Mouse (Mus musculus): ENCODE results near the gene Prss32. TPM values are rescaled to one million over a fixed set of nuclear protein-coding genes. Genes with fewer than 3 reads are reported as not detected.

Gene Prss32
- polyA plus RNA-seq, 1 experiment from 2014 or later: not detected

- Histone ChIP-seq H3K9ac (ENCODE audit: low read depth, low read length) (peak overlapping the region; percentile 71), H3K36me3 (ENCODE audit: control insufficient read depth, insufficient read depth, low read length) (peaks cover 20% of the 10 kb centered on the region), H3K27me3 (ENCODE audit: control insufficient read depth, insufficient read depth, low read length) (peaks cover 6% of the 10 kb centered on the region), H3K27ac (ENCODE audit: low read depth, low read length) (peak overlapping the region; percentile 78), H3K4me2 (peak overlapping the region; percentile 84), H3K4me3 (ENCODE audit: low read depth, low read length) (peak overlapping the region; percentile 51), H3K4me1 (ENCODE audit: control insufficient read depth, insufficient read depth, low read length) (peaks cover 6% of the 10 kb centered on the region), H3K9me3 (replicated peaks; ENCODE audit: control insufficient read depth, low read length) (0 out of 2 replicates have a peak, but pooled peaks cover 2% of the 10 kb centered on the region)
- peak; percentile 71 for ATAC-seq (replicated peaks; ENCODE audit: insufficient number of reproducible peaks, low FRiP score, low TSS enrichment)
- under 1% methylated on average over 42 of the region's 47 CpGs for WGBS (ENCODE audit: insufficient replicate concordance)
Measured at GRCm38 (mm10) chr17:23828271-23829001, 15.2 kb upstream of the Prss32 start.

- H3K9me3 ChIP-seq (replicated peaks; ENCODE audit: control insufficient read depth, low read length): 0 out of 2 replicates have a peak, but pooled peaks cover 2% of the 10 kb centered on the region
- peaks cover 6% of the 10 kb centered on the region for H3K4me1 ChIP-seq (ENCODE audit: control insufficient read depth, insufficient read depth, low read length)
- H3K27ac ChIP-seq (ENCODE audit: low read depth, low read length): peak within 1 kb of the TSS; percentile 78
- H3K27me3 ChIP-seq (ENCODE audit: control insufficient read depth, insufficient read depth, low read length): peaks cover 13% of the 10 kb centered on the region
- 2% methylated on average over 24 of the region's 42 CpGs for WGBS (ENCODE audit: insufficient replicate concordance)
- H3K9ac ChIP-seq (ENCODE audit: low read depth, low read length): peak within 1 kb of the TSS; percentile 71
- ATAC-seq (replicated peaks; ENCODE audit: insufficient number of reproducible peaks, low FRiP score, low TSS enrichment): peak; percentile 91
- H3K36me3 ChIP-seq (ENCODE audit: control insufficient read depth, insufficient read depth, low read length): peaks cover 17% of the 10 kb centered on the region
- H3K4me2 ChIP-seq: peak within 1 kb of the TSS; percentile 84
- peak within 1 kb of the TSS; percentile 51 for H3K4me3 ChIP-seq (ENCODE audit: low read depth, low read length)
Measured at GRCm38 (mm10) chr17:23829064-23829619, 14.5 kb upstream of the Prss32 start, which contains the start of gene Elob. TSS of gene Elob (minus strand) at chr17:23829136.

DNA sequence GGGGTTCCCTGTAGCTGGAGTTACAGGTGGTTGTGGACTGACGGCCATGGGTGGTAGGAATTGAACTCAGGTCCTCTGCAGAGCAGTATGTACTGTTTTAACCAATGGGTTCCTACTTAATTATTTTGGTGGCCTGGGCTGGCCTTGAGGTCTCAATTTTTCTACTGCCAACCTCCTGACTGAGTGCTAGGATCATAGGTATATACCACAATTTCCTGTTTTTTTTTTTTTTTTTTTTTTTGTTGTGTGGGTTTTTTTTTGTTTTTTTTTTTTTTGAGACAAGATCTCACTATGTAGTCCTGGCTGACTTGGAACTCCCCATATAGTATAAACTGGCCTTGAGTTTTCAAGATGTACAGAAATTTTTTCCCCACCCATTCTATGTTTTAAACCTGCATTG, 12.5 kb upstream of the Prss32 start:
- 100% methylated on average over 1 of the region's 1 CpGs for WGBS (ENCODE audit: insufficient replicate concordance)
- no peak for ATAC-seq (replicated peaks; ENCODE audit: insufficient number of reproducible peaks, low FRiP score, low TSS enrichment)
- H3K36me3 ChIP-seq (ENCODE audit: control insufficient read depth, insufficient read depth, low read length): peaks cover under 1% of the 10 kb centered on the region

DNA sequence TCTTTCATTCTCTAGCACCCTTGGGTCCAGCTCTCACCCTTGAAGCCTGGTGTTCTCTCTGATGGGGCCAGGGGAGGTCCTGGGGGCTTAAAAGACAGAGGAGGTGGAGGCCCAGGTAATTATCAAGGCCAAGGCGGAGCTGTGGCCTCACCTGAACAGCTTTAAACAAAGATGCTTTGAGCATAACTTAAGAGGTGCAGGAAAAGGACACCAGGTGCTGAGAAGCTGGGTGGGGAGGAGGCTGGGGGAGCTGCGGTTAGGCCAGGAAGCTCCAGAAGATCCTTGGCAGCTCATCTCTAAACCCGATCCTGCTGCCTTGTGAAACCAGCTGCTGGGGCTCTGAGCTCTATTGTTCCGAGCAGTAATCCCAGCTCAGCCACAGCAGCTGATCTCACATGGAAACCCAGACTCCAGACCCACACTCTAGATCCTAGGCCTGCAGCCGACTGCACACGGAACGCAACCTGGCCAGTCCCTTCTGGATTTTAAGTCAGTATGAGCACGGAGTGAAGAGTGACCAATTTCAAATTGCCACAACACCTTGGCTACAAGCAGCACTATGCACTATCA, 7.6 kb upstream of the Prss32 start, which contains the start of gene Prss33:
Prss33 (minus strand) TSS at position 51 of the 570 bp plus-strand sequence.
- 71% methylated on average over 8 of the region's 8 CpGs for WGBS (ENCODE audit: insufficient replicate concordance)
- Histone ChIP-seq H3K9ac (ENCODE audit: low read depth, low read length) (no peak within 1 kb of the TSS), H3K27me3 (ENCODE audit: control insufficient read depth, insufficient read depth, low read length) (peaks cover 20% of the 10 kb centered on the region), H3K36me3 (ENCODE audit: control insufficient read depth, insufficient read depth, low read length) (no peaks in the 10 kb centered on the region), H3K27ac (ENCODE audit: low read depth, low read length) (no peak within 1 kb of the TSS), H3K9me3 (replicated peaks; ENCODE audit: control insufficient read depth, low read length) (no peaks in the 10 kb centered on the region), H3K4me1 (ENCODE audit: control insufficient read depth, insufficient read depth, low read length) (no peaks in the 10 kb centered on the region), H3K4me3 (ENCODE audit: low read depth, low read length) (no peak within 1 kb of the TSS), H3K4me2 (no peak within 1 kb of the TSS)
- ATAC-seq (replicated peaks; ENCODE audit: insufficient number of reproducible peaks, low FRiP score, low TSS enrichment): no peak

More for the DNA sequence above, 12.5 kb upstream of the Prss32 start:
- H3K27ac ChIP-seq (ENCODE audit: low read depth, low read length): no peak overlapping the region
- no peak overlapping the region for H3K4me2 ChIP-seq
- H3K9ac ChIP-seq (ENCODE audit: low read depth, low read length): no peak overlapping the region
- peaks cover 20% of the 10 kb centered on the region for H3K27me3 ChIP-seq (ENCODE audit: control insufficient read depth, insufficient read depth, low read length)
- no peak overlapping the region for H3K4me3 ChIP-seq (ENCODE audit: low read depth, low read length)
- H3K9me3 ChIP-seq (replicated peaks; ENCODE audit: control insufficient read depth, low read length): 0 out of 2 replicates have a peak, but pooled peaks cover 2% of the 10 kb centered on the region
- peaks cover 6% of the 10 kb centered on the region for H3K4me1 ChIP-seq (ENCODE audit: control insufficient read depth, insufficient read depth, low read length)

DNA sequence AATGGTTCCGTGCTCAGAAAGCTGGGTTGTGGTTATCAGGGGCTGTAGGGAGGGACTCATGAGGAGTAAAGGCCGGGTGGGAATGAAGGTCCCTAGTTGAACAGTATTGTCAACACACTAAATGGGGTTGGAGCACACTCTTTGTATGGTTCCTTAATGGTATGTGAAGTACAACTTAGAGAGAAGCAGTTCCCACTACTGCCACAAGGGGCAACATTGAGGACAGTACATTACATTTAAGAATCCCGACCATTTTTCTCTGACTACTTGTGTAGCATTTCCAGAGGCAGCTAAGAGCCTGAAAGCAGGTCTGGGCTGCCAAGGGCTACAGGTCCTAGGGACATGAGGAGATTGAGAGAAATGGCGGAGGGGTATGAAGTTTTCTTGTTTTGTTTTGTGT, 2.5 kb upstream of the Prss32 start:
- no peak for ATAC-seq (replicated peaks; ENCODE audit: insufficient number of reproducible peaks, low FRiP score, low TSS enrichment)
- H3K27me3 ChIP-seq (ENCODE audit: control insufficient read depth, insufficient read depth, low read length): peaks cover 5% of the 10 kb centered on the region; the same call in 1 of the 2 replicates
- no peak overlapping the region for H3K9ac ChIP-seq (ENCODE audit: low read depth, low read length)
- H3K4me1 ChIP-seq (ENCODE audit: control insufficient read depth, insufficient read depth, low read length): 0 out of 2 replicates have a peak, but pooled peaks cover 4% of the 10 kb centered on the region
- no peak overlapping the region for H3K4me2 ChIP-seq
- no peak overlapping the region for H3K4me3 ChIP-seq (ENCODE audit: low read depth, low read length)
- WGBS (ENCODE audit: insufficient replicate concordance): 26% methylated on average over 4 of the region's 4 CpGs
- no peaks in the 10 kb centered on the region for H3K9me3 ChIP-seq (replicated peaks; ENCODE audit: control insufficient read depth, low read length)
- no peak overlapping the region for H3K27ac ChIP-seq (ENCODE audit: low read depth, low read length)
- H3K36me3 ChIP-seq (ENCODE audit: control insufficient read depth, insufficient read depth, low read length): no peaks in the 10 kb centered on the region

- H3K4me3 ChIP-seq (ENCODE audit: low read depth, low read length): no peak overlapping the region; the same call in 1 of the 2 replicates
- H3K27me3 ChIP-seq (ENCODE audit: control insufficient read depth, insufficient read depth, low read length): peaks cover 5% of the 10 kb centered on the region; the same call in 1 of the 2 replicates
- H3K9me3 ChIP-seq (replicated peaks; ENCODE audit: control insufficient read depth, low read length): no peaks in the 10 kb centered on the region
- H3K27ac ChIP-seq (ENCODE audit: low read depth, low read length): no peak overlapping the region
- 0 out of 2 replicates have a peak, but pooled peaks cover 4% of the 10 kb centered on the region for H3K4me1 ChIP-seq (ENCODE audit: control insufficient read depth, insufficient read depth, low read length)
- peak; percentile 42; the same call in 1 of the 2 replicates for ATAC-seq (replicated peaks; ENCODE audit: insufficient number of reproducible peaks, low FRiP score, low TSS enrichment)
- WGBS (ENCODE audit: insufficient replicate concordance): 34% methylated on average over 23 of the region's 23 CpGs
- H3K4me2 ChIP-seq: peak overlapping the region; percentile 56
- no peaks in the 10 kb centered on the region for H3K36me3 ChIP-seq (ENCODE audit: control insufficient read depth, insufficient read depth, low read length)
- H3K9ac ChIP-seq (ENCODE audit: low read depth, low read length): no peak overlapping the region
Measured at GRCm38 (mm10) chr17:23843141-23843811, 379 bp upstream of the Prss32 start.

GRCm38 (mm10) chr17:23850028-23850427, 6.4 kb downstream of the Prss32 start:
- Histone ChIP-seq H3K4me2 (no peak overlapping the region), H3K27me3 (ENCODE audit: control insufficient read depth, insufficient read depth, low read length) (no peaks in the 10 kb centered on the region), H3K4me3 (ENCODE audit: low read depth, low read length) (no peak overlapping the region), H3K9ac (ENCODE audit: low read depth, low read length) (no peak overlapping the region), H3K27ac (ENCODE audit: low read depth, low read length) (no peak overlapping the region), H3K9me3 (replicated peaks; ENCODE audit: control insufficient read depth, low read length) (no peaks in the 10 kb centered on the region), H3K4me1 (ENCODE audit: control insufficient read depth, insufficient read depth, low read length) (peaks cover 7% of the 10 kb centered on the region; the same call in 1 of the 2 replicates), H3K36me3 (ENCODE audit: control insufficient read depth, insufficient read depth, low read length) (no peaks in the 10 kb centered on the region)
- ATAC-seq (replicated peaks; ENCODE audit: insufficient number of reproducible peaks, low FRiP score, low TSS enrichment): no peak
- WGBS (ENCODE audit: insufficient replicate concordance): 63% methylated on average over 2 of the region's 2 CpGs
